Mouse (Mus musculus) neural tube, embryonic 12.5 days (tissue): Measurements from ENCODE around the gene E2f4. TPM values are rescaled to one million over a fixed set of nuclear protein-coding genes. Genes with fewer than 3 reads are reported as not detected.
A peak's percentile ranks its signal among the peaks of the same experiment; 100 is the strongest.

Experiments used
- ATAC-seq: fragments of 200-750 bp; cut with Nextera tagmentation; 2 replicates; pipeline ENCODE4 v1.8.0; 2017; ENCODE audit warnings: low read depth, mild to moderate bottlenecking, moderate TSS enrichment, moderate library complexity; ENCODE audit not compliant: low FRiP score
- H3K27ac ChIP-seq: fragments of 300-500 bp; sonication (generic); 2 replicates; pipeline ENCODE4 v1.5.1; 2016
- H3K27me3 ChIP-seq: fragments of 300-500 bp; sonication (generic); replicated peaks from 2 replicates; pipeline ENCODE4 v1.6.1; 2016; ENCODE audit warnings: mild to moderate bottlenecking
- H3K36me3 ChIP-seq: fragments of 300-500 bp; sonication (generic); 2 replicates; pipeline ENCODE4 v1.6.1; 2016; ENCODE audit warnings: mild to moderate bottlenecking
- H3K4me1 ChIP-seq: fragments of 300-500 bp; sonication (generic); 2 replicates; pipeline ENCODE4 v1.6.1; 2016
- H3K4me2 ChIP-seq: fragments of 300-500 bp; sonication (generic); replicated peaks from 2 replicates; pipeline ENCODE4 v1.6.1; 2016; ENCODE audit warnings: mild to moderate bottlenecking
- H3K4me3 ChIP-seq: fragments of 300-500 bp; sonication (generic); 2 replicates; pipeline ENCODE4 v1.5.1; 2016
- H3K9ac ChIP-seq: fragments of 300-500 bp; sonication (generic); 2 replicates; pipeline ENCODE4 v1.6.1; 2016; ENCODE audit warnings: mild to moderate bottlenecking
- H3K9me3 ChIP-seq: fragments of 300-500 bp; sonication (generic); 2 replicates; pipeline ENCODE4 v1.6.1; 2016; ENCODE audit warnings: mild to moderate bottlenecking
- WGBS: fragments of 180-500 bp; shearing (Covaris S2); methylation state at CpG from one replicate; pipeline ENCODE4 v1.1.7; 2016; 5-methylcytosine and 5-hydroxymethylcytosine counted together
- polyA plus RNA-seq: library from polyadenylated mRNA; unstranded; fragments of >200 nt; fragmentation: Nextera tagmentation; extraction: Ambion mirVana; gene quantifications from 2 replicates; pipeline ENCODE4 v1.2.1, GENCODE M21; 2016

E2f4 gene
- polyA plus RNA-seq, 1 experiment from 2014 or later, result 75.6 TPM

DNA sequence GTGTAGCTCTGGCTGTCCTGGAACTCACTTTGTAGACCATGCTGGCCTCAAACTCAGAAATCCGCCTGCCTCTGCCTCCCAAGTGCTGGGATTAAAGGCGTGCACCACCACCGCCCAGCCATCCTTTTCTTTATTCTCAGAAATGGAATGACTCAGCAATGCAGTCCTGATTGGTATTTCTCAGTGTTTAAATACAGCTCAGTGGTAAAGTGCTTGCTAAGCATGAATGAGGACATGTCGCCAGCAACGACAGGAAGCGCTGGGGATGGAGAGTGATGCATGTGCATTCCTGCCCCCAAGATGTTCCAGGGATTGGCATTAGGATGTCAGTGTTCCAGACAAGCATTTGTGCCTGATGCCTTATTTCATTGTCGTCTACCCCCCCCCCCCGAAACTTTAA, 5.9 kb downstream of the E2f4 start:
- ATAC-seq, result no peak
- Histone ChIP-seq H3K27me3 (no peaks in the 10 kb centered on the region), H3K4me2 (no peak overlapping the region), H3K27ac (no peak overlapping the region), H3K4me1 (peaks cover 20% of the 10 kb centered on the region), H3K36me3 (peaks cover 71% of the 10 kb centered on the region), H3K9me3 (no peaks in the 10 kb centered on the region), H3K4me3 (no peak overlapping the region), H3K9ac (no peak overlapping the region)
- WGBS, result 84% methylated on average over 8 of the region's 8 CpGs

- H3K27ac ChIP-seq, result no peak overlapping the region
- no peaks in the 10 kb centered on the region for H3K27me3 ChIP-seq
- no peak overlapping the region for H3K4me2 ChIP-seq
- peaks cover 16% of the 10 kb centered on the region for H3K4me1 ChIP-seq
- no peak overlapping the region for H3K9ac ChIP-seq
- H3K36me3 ChIP-seq, result peaks cover 76% of the 10 kb centered on the region
- 91% methylated on average over 9 of the region's 9 CpGs for WGBS
- H3K4me3 ChIP-seq, result no peak overlapping the region
- no peak for ATAC-seq
- H3K9me3 ChIP-seq, result no peaks in the 10 kb centered on the region
Observed at GRCm38 (mm10) chr8:105303874-105304273, 6.4 kb downstream of the E2f4 start.

DNA sequence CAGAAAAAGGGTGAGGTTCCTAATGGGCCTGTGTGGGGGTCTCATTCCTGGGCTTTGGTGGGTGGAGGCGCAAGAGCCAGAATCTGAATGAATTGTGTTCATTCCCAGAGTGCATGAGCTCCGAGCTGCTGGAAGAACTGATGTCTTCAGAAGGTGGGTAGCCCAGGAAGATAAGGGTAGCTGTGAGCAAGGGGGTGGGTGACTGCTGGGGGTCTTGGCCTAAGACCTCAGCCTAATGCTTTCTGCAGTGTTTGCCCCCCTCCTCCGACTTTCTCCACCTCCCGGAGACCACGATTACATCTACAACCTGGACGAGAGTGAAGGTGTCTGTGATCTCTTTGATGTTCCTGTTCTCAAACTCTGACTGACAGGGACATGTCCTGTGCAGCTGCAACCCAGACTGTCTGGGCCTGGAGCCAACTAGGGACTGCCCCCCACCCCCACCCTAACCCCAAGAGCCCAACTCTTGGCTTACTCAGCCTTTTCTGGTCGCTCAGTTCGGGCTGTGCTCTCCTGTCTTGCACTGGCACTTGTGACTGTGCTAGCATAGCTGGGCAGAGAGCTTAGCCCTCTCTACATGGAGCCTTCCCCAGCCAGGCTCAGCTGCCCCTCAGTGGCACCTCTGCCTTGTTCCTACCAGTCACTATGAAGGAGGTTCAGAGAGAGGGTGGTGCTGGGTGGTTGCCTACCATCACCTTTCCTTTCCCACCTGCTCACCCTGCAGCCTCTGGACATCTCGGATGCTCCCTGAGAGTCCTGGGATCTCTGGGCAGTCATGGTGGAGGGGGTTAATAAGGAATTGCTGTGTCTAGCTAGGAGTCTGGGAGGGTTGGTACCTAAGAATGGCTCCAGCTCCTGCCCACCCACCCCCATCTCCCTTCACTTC, 7.1 kb downstream of the E2f4 start:
- ATAC-seq, result no peak
- H3K9ac ChIP-seq, result no peak overlapping the region

GRCm38 (mm10) chr8:105305211-105306145, 8.0 kb downstream of the E2f4 start, which contains the start of gene Elmo3:
TSS of gene Elmo3 (plus strand) at chr8:105305601.
- WGBS, result 10% methylated on average over 30 of the region's 30 CpGs
- H3K4me1 ChIP-seq, result peaks cover 11% of the 10 kb centered on the region
- H3K36me3 ChIP-seq, result peaks cover 78% of the 10 kb centered on the region
- peak within 1 kb of the TSS; percentile 49 for H3K4me2 ChIP-seq
- peak; percentile 51 for ATAC-seq
- H3K9ac ChIP-seq, result peak within 1 kb of the TSS; percentile 45
- H3K9me3 ChIP-seq, result no peaks in the 10 kb centered on the region
- H3K27me3 ChIP-seq, result no peaks in the 10 kb centered on the region
- H3K4me3 ChIP-seq, result peak within 1 kb of the TSS; percentile 7; the same call in 1 of the 2 replicates
- no peak within 1 kb of the TSS for H3K27ac ChIP-seq

More for the DNA sequence above, 7.1 kb downstream of the E2f4 start:
- peaks cover 11% of the 10 kb centered on the region for H3K4me1 ChIP-seq
- WGBS, result 76% methylated on average over 9 of the region's 9 CpGs
- H3K9me3 ChIP-seq, result no peaks in the 10 kb centered on the region
- H3K36me3 ChIP-seq, result peaks cover 80% of the 10 kb centered on the region
- H3K4me3 ChIP-seq, result no peak overlapping the region
- H3K4me2 ChIP-seq, result no peak overlapping the region
- H3K27me3 ChIP-seq, result no peaks in the 10 kb centered on the region
- no peak overlapping the region for H3K27ac ChIP-seq

- Histone ChIP-seq H3K4me3 (0 out of 2 replicates have a peak overlapping the region, but pooled peaks have one; percentile 7), H3K27me3 (no peaks in the 10 kb centered on the region), H3K36me3 (peaks cover 73% of the 10 kb centered on the region), H3K4me2 (peak overlapping the region; percentile 49), H3K9ac (no peak overlapping the region), H3K27ac (no peak overlapping the region), H3K4me1 (peaks cover 11% of the 10 kb centered on the region), H3K9me3 (no peaks in the 10 kb centered on the region)
- WGBS, result 61% methylated on average over 5 of the region's 5 CpGs
- 0 out of 2 replicates have a peak, but pooled peaks have one; percentile 4 for ATAC-seq
Observed at GRCm38 (mm10) chr8:105306146-105306691, 8.8 kb downstream of the E2f4 start.

DNA sequence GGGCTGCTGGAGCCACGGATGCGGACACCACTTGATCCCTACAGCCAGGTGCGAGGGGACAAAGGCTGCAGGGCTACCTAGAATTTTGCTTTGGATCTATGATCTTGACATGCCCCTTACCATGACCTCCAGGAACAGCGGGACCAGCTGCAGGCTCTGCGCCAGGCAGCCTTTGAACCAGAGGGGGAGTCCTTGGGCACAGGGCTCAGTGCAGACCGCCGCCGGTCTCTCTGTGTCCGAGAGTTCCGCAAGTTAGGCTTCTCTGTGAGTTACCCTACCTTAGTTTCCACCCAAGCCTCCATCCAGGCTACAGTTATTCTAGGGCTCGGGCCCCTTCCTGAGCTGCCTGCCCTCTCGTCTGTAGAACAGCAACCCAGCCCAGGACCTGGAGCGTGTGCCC, 10.2 kb downstream of the E2f4 start:
- 96% methylated on average over 13 of the region's 13 CpGs for WGBS
- ATAC-seq, result no peak

DNA sequence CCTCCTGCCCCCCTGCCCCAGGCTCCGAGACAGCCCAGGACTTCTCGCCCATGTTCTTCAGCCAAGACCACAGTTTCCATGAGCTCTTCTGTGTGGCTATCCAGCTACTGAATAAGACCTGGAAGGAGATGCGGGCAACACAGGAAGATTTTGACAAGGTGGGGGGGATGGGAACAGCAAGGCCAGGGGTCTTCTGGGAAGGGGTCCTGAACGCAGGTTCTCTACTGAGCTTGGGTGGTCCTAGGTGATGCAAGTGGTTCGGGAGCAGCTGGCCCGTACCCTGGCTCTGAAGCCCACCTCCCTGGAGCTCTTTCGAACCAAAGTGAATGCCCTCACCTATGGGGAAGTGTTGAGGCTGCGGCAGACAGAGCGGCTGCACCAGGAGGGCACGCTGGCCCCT, 11.0 kb downstream of the E2f4 start:
- Histone ChIP-seq H3K4me1 (peaks cover 11% of the 10 kb centered on the region), H3K36me3 (peaks cover 72% of the 10 kb centered on the region), H3K27ac (no peak overlapping the region), H3K9ac (no peak overlapping the region), H3K4me2 (no peak overlapping the region), H3K27me3 (no peaks in the 10 kb centered on the region), H3K4me3 (no peak overlapping the region), H3K9me3 (no peaks in the 10 kb centered on the region)
- WGBS, result 93% methylated on average over 10 of the region's 10 CpGs
- ATAC-seq, result no peak

More for the DNA sequence above, 10.2 kb downstream of the E2f4 start:
- Histone ChIP-seq H3K4me3 (no peak overlapping the region), H3K9me3 (no peaks in the 10 kb centered on the region), H3K27ac (no peak overlapping the region), H3K27me3 (no peaks in the 10 kb centered on the region), H3K36me3 (peaks cover 70% of the 10 kb centered on the region), H3K9ac (no peak overlapping the region), H3K4me2 (no peak overlapping the region), H3K4me1 (peaks cover 11% of the 10 kb centered on the region)

DNA sequence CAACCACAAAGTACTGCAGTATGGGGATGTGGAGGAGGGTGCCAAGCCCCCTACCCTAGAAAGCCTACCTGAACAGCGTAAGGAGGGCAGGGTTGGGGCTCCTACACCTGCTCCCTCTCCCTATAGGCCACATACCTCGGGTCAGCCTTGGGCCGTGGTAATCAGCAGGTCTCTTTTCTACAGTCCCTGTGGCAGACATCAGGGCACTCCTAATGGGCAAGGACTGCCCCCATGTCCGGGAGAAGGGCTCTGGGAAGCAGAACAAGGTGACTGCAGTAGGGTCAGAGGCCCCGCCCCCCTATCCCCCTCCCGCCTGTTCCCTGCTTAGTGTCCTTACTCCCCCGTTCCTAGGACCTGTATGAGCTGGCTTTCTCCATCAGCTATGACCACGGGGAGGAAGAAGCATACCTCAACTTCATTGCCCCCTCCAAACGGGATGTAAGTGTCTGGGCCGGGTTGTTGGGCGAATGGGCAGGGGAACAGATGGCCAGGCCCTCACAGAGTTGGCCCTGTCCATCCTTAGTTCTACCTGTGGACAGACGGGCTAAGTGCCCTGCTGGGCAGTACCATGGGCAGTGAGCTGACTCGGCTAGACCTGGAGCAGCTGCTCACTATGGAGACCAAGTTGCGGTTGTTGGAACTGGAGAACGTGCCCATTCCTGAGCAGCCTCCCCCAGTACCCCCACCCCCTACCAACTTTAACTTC, 11.8 kb downstream of the E2f4 start:
- Histone ChIP-seq H3K9ac (no peak overlapping the region), H3K4me3 (no peak overlapping the region), H3K4me1 (peaks cover 11% of the 10 kb centered on the region), H3K36me3 (peaks cover 72% of the 10 kb centered on the region), H3K27ac (no peak overlapping the region), H3K4me2 (no peak overlapping the region), H3K9me3 (no peaks in the 10 kb centered on the region), H3K27me3 (no peaks in the 10 kb centered on the region)
- 81% methylated on average over 15 of the region's 15 CpGs for WGBS
- ATAC-seq, result no peak

GRCm38 (mm10) chr8:105310118-105310517, 12.7 kb downstream of the E2f4 start:
- no peak for ATAC-seq
- Histone ChIP-seq H3K4me2 (no peak overlapping the region), H3K9ac (no peak overlapping the region), H3K27me3 (no peaks in the 10 kb centered on the region), H3K4me1 (peaks cover 11% of the 10 kb centered on the region), H3K4me3 (no peak overlapping the region), H3K27ac (no peak overlapping the region), H3K9me3 (no peaks in the 10 kb centered on the region), H3K36me3 (peaks cover 73% of the 10 kb centered on the region)
- WGBS, result 87% methylated on average over 8 of the region's 8 CpGs

DNA sequence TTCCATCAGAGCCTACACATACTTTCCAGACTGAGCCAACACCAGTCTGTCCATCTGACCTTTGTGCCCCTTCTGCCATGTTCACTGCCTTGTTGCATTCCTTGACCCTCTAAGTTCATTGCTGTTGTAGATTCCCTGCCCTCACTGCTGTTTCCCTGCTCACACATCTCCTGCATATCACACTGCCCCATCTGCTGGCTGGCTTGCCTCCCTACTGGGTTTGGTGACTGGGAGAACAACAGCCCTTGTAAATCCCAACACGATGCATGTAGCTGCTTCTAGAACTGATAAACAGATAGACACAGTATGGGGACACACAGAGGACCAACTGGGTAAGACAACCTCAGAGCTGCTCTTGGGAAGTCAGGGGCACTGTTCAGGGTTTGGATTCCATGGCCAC, 14.3 kb downstream of the E2f4 start:
- no peak overlapping the region for H3K4me2 ChIP-seq
- H3K4me1 ChIP-seq, result no peaks in the 10 kb centered on the region
- peaks cover 86% of the 10 kb centered on the region for H3K36me3 ChIP-seq
- no peak overlapping the region for H3K4me3 ChIP-seq
- no peak overlapping the region for H3K27ac ChIP-seq
- H3K9ac ChIP-seq, result no peak overlapping the region
- ATAC-seq, result no peak
- H3K9me3 ChIP-seq, result no peaks in the 10 kb centered on the region
- H3K27me3 ChIP-seq, result no peaks in the 10 kb centered on the region
- 76% methylated on average over 1 of the region's 1 CpGs for WGBS

DNA sequence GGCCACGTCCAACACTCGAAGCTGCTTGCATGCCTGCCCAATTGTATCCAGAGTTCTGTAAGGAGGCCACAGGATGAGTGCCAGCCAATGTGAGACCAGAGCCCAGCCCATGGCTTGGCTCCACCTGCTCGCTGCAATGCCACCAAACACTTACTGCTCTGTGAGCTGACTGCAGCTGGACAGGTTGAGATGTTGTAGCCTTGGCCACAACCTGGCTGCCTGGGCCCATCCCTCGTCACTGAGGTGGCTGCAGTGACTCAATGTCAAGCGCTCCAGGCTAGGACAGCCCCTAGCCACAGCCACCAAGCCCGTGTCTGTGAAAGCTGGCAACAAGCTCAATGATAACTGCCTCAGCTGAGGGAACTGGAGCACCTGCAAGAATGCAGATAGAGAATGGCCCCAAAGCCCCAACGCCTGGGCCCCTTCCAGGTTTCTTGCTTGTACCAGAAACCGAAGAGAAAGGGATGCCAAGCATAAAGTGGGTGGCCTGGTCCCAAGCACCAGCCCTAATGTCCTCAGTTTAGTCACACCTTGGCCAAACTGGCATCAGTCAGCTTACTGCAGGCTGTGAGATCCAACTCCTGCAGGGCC, 15.5 kb downstream of the E2f4 start:
- H3K36me3 ChIP-seq, result peaks cover 79% of the 10 kb centered on the region
- no peak for ATAC-seq
- H3K27ac ChIP-seq, result no peak overlapping the region
- no peaks in the 10 kb centered on the region for H3K27me3 ChIP-seq
- H3K4me2 ChIP-seq, result no peak overlapping the region
- H3K4me3 ChIP-seq, result no peak overlapping the region
- no peak overlapping the region for H3K9ac ChIP-seq
- H3K4me1 ChIP-seq, result no peaks in the 10 kb centered on the region
- no peaks in the 10 kb centered on the region for H3K9me3 ChIP-seq
- WGBS, result 93% methylated on average over 8 of the region's 8 CpGs
